Mouse (Mus musculus) erythroblast, embryonic 14.5 days (primary cell): ENCODE data around the gene Tprg.

Experiments
- GATA1 ChIP-seq: IDR thresholded peaks from 2 replicates; pipeline ENCODE4 v1.6.1; 2012; ENCODE audit warnings: low read length, inconsistent platforms, mixed read lengths
- TAL1 ChIP-seq: IDR thresholded peaks from 3 replicates; pipeline ENCODE4 v1.6.1; 2012; ENCODE audit warnings: low read length, inconsistent platforms, mixed read lengths

DNA sequence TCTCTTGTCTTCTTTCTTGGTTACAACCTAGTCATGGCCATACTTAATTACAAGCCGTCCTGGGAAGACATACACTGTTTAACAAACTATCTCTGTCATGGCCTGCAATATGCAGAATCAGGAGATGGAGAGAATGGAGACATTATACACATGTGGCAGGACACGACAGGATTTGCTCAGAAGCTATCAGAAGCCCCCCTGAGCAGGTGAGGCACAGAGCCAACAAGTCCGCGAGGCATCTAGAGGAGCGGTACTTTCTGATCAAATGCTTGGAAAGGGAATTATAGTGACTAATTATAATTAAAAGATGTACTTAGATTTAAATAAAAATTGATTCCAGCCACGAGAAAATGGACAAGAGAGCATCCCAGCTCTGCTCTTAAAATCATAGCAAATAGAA is 32.0 kb upstream of the Tprg start:
- TF ChIP-seq TAL1 (no peak), GATA1 (no peak)
